Mouse (Mus musculus): Measurements from ENCODE around the gene Pim1. TPM values are rescaled to one million over a fixed set of nuclear protein-coding genes. Genes with fewer than 3 reads are reported as not detected.
A peak's percentile ranks its signal among the peaks of the same experiment; 100 is the strongest.
"Not testable (repeated sequence)": the region's sequence is repeated elsewhere in the genome, so short reads cannot be mapped to it uniquely, and the experiment has no call there.

Pim1 gene
- polyA plus RNA-seq, 1 experiment = 76.6 TPM

DNA sequence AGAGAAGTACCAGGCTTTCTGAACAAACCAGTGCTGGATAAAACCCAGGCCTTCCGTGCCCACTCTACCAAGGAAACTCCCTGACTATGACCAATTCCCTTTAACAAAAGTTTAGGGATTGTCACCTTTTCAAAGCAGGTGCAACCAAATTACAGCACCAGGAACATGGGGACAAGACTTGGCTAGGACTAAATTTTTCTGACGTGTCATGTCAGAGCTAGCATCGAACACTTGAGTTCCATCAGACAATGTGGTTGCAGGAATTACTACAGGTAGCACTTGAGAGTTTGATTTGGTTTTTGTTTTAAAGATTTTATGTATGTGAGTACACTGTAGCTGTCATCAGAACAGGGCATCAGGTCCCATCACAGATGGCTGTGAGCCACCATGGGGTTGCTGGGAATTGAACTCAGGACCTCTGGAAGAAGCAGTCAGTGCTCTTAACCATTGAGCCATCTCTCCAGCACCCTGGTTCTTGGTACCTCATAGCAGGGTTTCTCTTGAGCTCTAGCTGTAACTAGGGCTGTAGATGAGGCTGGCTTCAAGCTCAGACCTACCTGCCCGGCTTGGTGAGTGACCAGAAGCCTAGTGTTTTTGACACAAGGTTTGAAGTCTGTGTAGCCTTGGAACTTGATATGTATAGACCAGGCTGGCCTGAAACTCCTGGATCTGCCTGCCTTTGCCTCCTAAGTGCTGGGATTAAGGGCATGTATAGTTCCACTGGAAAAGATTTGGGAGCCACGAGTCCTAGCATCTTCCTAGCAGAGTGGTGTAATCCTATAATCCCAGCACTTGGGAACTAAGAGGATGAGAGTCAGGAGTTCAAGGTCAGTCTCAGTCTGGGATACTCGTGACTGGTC, 5.9 kb downstream of the Pim1 start:
- Histone ChIP-seq H3K27me3 (ENCODE audit: control insufficient read depth) (no peaks in the 10 kb centered on the region), H3K36me3 (ENCODE audit: control insufficient read depth) (peaks cover 64% of the 10 kb centered on the region), H3K9me3 (ENCODE audit: control insufficient read depth, low read length) (peaks cover 2% of the 10 kb centered on the region; the same call in 1 of the 2 replicates), H3K4me1 (ENCODE audit: control insufficient read depth) (peaks cover 77% of the 10 kb centered on the region), H3K4me3 (replicated peaks) (peak overlapping the region; percentile 24)
- no peak for TF ChIP-seq TAL1 (IDR thresholded peaks at IDR 0.05; ENCODE audit: low read length)
- no peak for TF ChIP-seq GATA1 (IDR thresholded peaks at IDR 0.05; ENCODE audit: low read length)

DNA sequence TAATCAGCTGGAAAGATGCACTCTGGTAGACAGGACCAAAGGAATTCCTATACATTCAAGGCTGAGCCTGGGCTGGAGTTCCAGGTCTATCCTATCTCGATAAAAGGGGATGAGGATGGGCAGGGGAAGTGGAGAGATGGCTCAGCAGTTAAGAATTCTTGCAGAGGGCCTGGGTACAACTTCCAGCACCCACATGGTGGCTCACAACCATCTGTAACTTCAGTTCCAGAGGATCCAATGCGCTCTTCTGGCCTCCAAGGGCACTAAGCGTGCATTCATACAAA, 6.5 kb downstream of the Pim1 start:
- Histone ChIP-seq H3K36me3 (ENCODE audit: control insufficient read depth) (peaks cover 58% of the 10 kb centered on the region), H3K4me1 (ENCODE audit: control insufficient read depth) (peaks cover 83% of the 10 kb centered on the region)

DNA sequence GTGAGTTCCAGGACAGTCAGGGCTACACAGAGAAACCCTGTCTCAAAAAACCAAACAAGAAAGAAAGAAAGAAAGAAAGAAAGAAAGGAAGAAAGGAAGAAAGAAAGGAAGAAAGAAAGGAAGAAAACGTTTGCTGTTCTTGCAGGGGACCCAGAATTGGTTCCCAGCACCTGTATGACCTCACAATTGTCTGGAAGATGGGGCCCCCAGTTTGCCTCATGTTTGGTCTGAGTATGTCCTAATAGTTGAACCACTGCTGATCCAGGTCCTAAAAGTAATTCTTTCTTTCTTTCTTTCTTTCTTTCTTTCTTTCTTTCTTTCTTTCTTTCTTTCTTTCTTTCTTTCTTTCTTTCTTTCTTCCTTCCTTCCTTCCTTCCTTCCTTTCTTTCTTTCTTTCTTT, 6.9 kb downstream of the Pim1 start:
- Histone ChIP-seq H3K4me1 (ENCODE audit: control insufficient read depth) (peaks cover 87% of the 10 kb centered on the region), H3K36me3 (ENCODE audit: control insufficient read depth) (peaks cover 53% of the 10 kb centered on the region)
- not testable (repeated sequence) for H3K4me3 ChIP-seq (replicated peaks); H3K27me3 ChIP-seq (ENCODE audit: control insufficient read depth); H3K9me3 ChIP-seq (ENCODE audit: control insufficient read depth, low read length)

More for the DNA sequence above, 6.5 kb downstream of the Pim1 start:
- Histone ChIP-seq H3K4me3 (replicated peaks) (no peak overlapping the region), H3K9me3 (ENCODE audit: control insufficient read depth, low read length) (no peaks in the 10 kb centered on the region), H3K27me3 (ENCODE audit: control insufficient read depth) (no peaks in the 10 kb centered on the region)
- no peak for TF ChIP-seq TAL1 (IDR thresholded peaks at IDR 0.05; ENCODE audit: low read length)

DNA sequence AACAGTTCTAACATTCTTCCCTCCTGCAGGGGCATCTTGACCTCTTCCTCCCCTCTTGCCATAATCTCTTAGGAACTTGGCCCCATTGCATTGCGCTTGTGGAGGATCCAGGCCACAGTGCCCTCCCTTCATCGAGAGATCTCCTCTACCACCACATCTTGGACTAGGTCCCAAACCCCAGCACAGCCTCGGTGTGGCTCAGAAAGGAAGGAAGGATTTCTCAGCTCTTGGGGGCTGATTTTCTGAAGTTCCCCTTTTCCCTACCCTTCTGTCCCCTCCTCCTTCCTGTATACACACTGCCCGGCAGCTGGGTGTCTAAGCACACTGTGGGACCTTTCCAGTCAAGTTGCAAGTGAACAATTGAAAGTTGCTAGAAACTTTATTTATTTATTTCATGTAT, 7.5 kb downstream of the Pim1 start:
- Histone ChIP-seq H3K36me3 (ENCODE audit: control insufficient read depth) (peaks cover 48% of the 10 kb centered on the region), H3K9me3 (ENCODE audit: control insufficient read depth, low read length) (no peaks in the 10 kb centered on the region), H3K4me3 (replicated peaks) (peak overlapping the region; percentile 1), H3K27me3 (ENCODE audit: control insufficient read depth) (no peaks in the 10 kb centered on the region), H3K4me1 (ENCODE audit: control insufficient read depth) (peaks cover 91% of the 10 kb centered on the region)
- no peak for TF ChIP-seq GATA1 (IDR thresholded peaks at IDR 0.05; ENCODE audit: low read length)

DNA sequence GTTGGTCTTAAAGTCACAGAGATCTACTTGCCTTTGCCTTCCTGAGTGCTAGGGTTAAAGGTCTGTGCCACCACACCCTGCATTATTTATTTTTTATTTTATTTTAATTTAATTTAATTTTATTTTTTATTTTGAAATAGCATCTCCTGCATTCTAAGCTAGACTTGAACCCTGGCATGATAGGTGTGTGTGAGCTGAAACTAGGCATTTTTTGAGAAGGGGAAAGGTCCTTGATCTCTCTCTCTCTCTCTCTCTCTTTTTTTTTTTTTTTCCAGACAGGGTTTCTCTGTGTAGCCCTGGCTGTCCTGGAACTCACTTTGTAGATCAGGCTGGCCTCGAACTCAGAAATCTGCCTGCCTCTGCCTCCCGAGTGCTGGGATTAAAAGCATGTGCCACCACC, 8.4 kb downstream of the Pim1 start:
- H3K36me3 ChIP-seq (ENCODE audit: control insufficient read depth) = peaks cover 42% of the 10 kb centered on the region
- peaks cover 91% of the 10 kb centered on the region for H3K4me1 ChIP-seq (ENCODE audit: control insufficient read depth)
- H3K4me3 ChIP-seq (replicated peaks) = peak overlapping the region; percentile 50
- H3K9me3 ChIP-seq (ENCODE audit: control insufficient read depth, low read length); H3K27me3 ChIP-seq (ENCODE audit: control insufficient read depth): not testable (repeated sequence)

DNA sequence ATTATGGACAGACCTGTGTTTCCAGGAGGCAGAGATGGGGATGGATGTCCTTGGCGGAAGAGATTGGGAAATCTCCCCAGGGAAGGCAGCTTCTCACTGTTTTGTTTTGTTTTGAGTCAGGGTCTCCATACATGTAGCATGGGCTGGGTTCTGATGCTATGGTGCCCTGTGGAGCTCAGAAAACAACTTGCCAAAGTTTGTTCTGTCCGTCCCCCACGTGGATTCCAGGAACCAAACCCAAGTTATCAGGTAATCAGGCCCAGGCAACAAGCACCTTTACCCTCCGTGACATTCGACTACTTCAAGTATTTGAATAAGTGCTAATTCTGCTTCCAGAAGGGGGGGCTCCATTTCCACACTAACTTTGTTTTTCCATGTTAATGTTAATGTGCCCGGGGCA, 9.0 kb downstream of the Pim1 start:
- peak overlapping the region; percentile 50 for H3K4me3 ChIP-seq (replicated peaks)

DNA sequence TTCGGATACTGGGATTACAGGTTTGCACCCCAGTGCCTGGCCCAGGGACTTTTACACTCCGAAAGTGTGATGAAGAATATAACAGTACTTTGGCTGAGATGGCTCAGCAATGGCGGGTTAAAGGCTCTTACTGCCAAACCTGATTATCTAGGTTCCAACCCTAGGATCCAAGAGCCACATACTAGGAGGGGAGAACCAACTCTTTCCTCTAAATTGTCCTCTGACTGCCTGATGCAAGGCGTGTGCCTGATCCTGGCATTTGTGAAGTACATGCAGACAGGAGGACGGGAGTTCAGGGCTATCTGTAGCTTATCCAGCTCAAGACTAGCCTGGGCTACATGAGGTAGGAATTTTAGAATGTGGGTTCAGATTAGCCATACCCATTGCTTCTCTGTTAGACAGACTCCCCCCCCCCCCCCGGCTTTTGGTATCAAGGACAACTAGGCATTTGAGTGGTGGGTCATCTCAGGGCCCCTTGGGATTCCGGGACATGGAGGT, 9.7 kb downstream of the Pim1 start:
- no peak for TF ChIP-seq TAL1 (IDR thresholded peaks at IDR 0.05; ENCODE audit: low read length)
- no peak for TF ChIP-seq GATA1 (IDR thresholded peaks at IDR 0.05; ENCODE audit: low read length)
- H3K4me1 ChIP-seq (ENCODE audit: control insufficient read depth) = peaks cover 88% of the 10 kb centered on the region
- no peaks in the 10 kb centered on the region for H3K27me3 ChIP-seq (ENCODE audit: control insufficient read depth)
- H3K9me3 ChIP-seq (ENCODE audit: control insufficient read depth, low read length) = peaks cover 4% of the 10 kb centered on the region
- H3K4me3 ChIP-seq (replicated peaks) = peak overlapping the region; percentile 50
- peaks cover 32% of the 10 kb centered on the region for H3K36me3 ChIP-seq (ENCODE audit: control insufficient read depth)

More for the DNA sequence above, 9.0 kb downstream of the Pim1 start:
- TF ChIP-seq TAL1 (IDR thresholded peaks at IDR 0.05; ENCODE audit: low read length) = no peak
- TF ChIP-seq GATA1 (IDR thresholded peaks at IDR 0.05; ENCODE audit: low read length) = peak; percentile 62
- Histone ChIP-seq H3K27me3 (ENCODE audit: control insufficient read depth) (no peaks in the 10 kb centered on the region), H3K36me3 (ENCODE audit: control insufficient read depth) (peaks cover 40% of the 10 kb centered on the region), H3K4me1 (ENCODE audit: control insufficient read depth) (peaks cover 91% of the 10 kb centered on the region), H3K9me3 (ENCODE audit: control insufficient read depth, low read length) (peaks cover 4% of the 10 kb centered on the region)

DNA sequence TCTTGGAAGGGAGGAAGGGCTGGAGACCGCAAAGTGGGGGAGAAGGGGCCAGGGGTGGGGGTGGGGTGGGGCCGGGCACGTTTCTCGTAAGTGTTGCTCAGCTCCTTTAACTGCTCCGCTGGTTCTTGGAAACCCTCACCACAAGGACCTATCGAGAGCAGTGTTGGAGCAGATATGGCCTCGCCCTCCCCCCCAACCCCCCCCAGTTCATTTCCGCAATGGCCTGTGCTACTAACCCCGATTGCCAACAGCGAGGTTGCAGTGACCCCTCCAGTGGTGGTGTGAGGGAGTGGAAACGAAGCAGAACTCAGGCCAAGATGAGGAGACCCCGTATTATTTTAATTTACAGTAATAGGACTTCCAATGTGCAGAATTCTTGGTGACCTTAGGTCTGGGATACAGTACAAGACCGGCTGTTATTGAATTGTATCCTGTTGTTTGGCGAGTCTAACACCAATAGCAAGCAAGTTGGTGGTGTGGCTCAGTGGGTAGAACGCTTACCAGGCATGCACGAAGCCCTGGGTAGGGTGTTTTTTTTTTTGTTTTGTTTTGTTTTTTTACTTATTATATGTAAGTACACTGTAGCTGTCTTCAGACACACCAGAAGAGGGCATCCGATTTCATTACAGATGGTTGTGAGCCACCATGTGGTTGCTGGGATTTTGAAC, 10.4 kb downstream of the Pim1 start:
- TF ChIP-seq GATA1 (IDR thresholded peaks at IDR 0.05; ENCODE audit: low read length) = no peak
- peak overlapping the region; percentile 50 for H3K4me3 ChIP-seq (replicated peaks)
- H3K4me1 ChIP-seq (ENCODE audit: control insufficient read depth) = peaks cover 94% of the 10 kb centered on the region
- H3K9me3 ChIP-seq (ENCODE audit: control insufficient read depth, low read length) = peaks cover 4% of the 10 kb centered on the region
- H3K27me3 ChIP-seq (ENCODE audit: control insufficient read depth) = no peaks in the 10 kb centered on the region
- H3K36me3 ChIP-seq (ENCODE audit: control insufficient read depth) = peaks cover 27% of the 10 kb centered on the region

DNA sequence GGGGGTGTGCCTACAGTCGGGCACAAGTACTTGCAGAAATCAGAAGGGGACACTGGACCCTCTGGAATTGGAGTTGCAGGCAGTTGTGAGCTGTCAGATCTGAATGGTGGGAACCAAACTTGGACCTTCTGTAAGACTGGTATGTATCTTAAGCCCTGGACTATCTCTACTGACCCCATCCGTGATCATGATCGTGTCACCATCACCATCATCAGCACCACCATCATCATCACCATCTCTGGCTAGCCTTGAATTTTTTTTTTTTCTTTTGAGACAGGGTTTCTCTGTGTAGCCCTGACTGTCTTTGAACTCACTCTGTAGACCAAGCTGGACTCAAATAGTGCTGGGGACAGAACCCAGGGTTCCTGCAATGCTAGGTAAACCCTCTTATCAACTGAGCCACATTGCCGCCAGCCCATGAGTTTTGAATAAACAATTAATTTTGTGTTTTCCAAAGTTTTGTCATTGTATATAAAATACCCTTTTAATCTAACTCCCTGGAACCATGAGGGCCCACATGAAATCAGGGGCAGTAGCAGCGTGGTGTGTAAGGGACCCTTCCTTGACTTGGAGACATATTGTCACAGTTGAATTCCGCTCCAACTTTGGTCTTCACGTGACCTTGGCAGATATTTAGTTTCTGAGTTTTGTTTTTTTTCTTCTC, 11.6 kb downstream of the Pim1 start:
- TF ChIP-seq GATA1 (IDR thresholded peaks at IDR 0.05; ENCODE audit: low read length) = 0 out of 2 replicates have a peak, but pooled peaks have one; percentile 20
- peak; percentile 50; the same call in 2 of the 3 replicates for TF ChIP-seq TAL1 (IDR thresholded peaks at IDR 0.05; ENCODE audit: low read length)
- Histone ChIP-seq H3K4me1 (ENCODE audit: control insufficient read depth) (peaks cover 91% of the 10 kb centered on the region), H3K4me3 (replicated peaks) (peak overlapping the region; percentile 52), H3K9me3 (ENCODE audit: control insufficient read depth, low read length) (peaks cover 4% of the 10 kb centered on the region), H3K36me3 (ENCODE audit: control insufficient read depth) (peaks cover 17% of the 10 kb centered on the region), H3K27me3 (ENCODE audit: control insufficient read depth) (no peaks in the 10 kb centered on the region)

Measured in erythroblast, embryonic 14.5 days (primary cell).